Mouse (Mus musculus) kidney, embryonic 14.5 days (tissue): ENCODE measurements at regions not wholly inside any gene's neighbourhood (a gene's known extent, or its start where the extent isn't known, plus 50 kb on each side); places are given as distances from the start of the nearest gene placed in this dataset.

Source experiments
- ATAC-seq: fragments of 200-750 bp; cut with Nextera tagmentation; 2 replicates; pipeline ENCODE4 v1.8.0; 2017; ENCODE audit warnings: moderate number of reproducible peaks, mild to moderate bottlenecking, moderate TSS enrichment, moderate library complexity; ENCODE audit not compliant: low FRiP score, low TSS enrichment
- H3K27ac ChIP-seq: fragments of 300-500 bp; sonication (generic); 2 replicates; pipeline ENCODE4 v1.5.1; 2014; ENCODE audit warnings: low read depth, mild to moderate bottlenecking, low read length, moderate library complexity, mixed read lengths
- H3K27me3 ChIP-seq: fragments of 300-500 bp; sonication (generic); 2 replicates; pipeline ENCODE4 v1.6.1; 2014; ENCODE audit warnings: mild to moderate bottlenecking, low read length; ENCODE audit not compliant: control insufficient read depth, insufficient read depth
- H3K36me3 ChIP-seq: fragments of 300-500 bp; sonication (generic); 2 replicates; pipeline ENCODE4 v1.6.1; 2014; ENCODE audit warnings: low read length, mixed read lengths; ENCODE audit not compliant: control insufficient read depth, insufficient read depth
- H3K4me1 ChIP-seq: fragments of 300-500 bp; sonication (generic); 2 replicates; pipeline ENCODE4 v1.6.1; 2014; ENCODE audit warnings: low read length, mixed read lengths; ENCODE audit not compliant: control insufficient read depth, insufficient read depth
- H3K4me2 ChIP-seq: fragments of 300-500 bp; sonication (generic); replicated peaks from 2 replicates; pipeline ENCODE4 v1.6.1; 2014; ENCODE audit warnings: low read depth, mild to moderate bottlenecking, low read length
- H3K4me3 ChIP-seq: fragments of 300-500 bp; sonication (generic); 2 replicates; pipeline ENCODE4 v1.5.1; 2014; ENCODE audit warnings: mild to moderate bottlenecking, low read length
- H3K9ac ChIP-seq: fragments of 300-500 bp; sonication (generic); 2 replicates; pipeline ENCODE4 v1.6.1; 2014; ENCODE audit warnings: low read depth, mild to moderate bottlenecking, low read length, moderate library complexity
- H3K9me3 ChIP-seq: fragments of 300-500 bp; sonication (generic); 2 replicates; pipeline ENCODE4 v1.6.1; 2016; ENCODE audit warnings: low read length; ENCODE audit not compliant: control insufficient read depth
- WGBS: fragments of 180-500 bp; shearing (Covaris S2); extraction: QIAGEN DNeasy Blood & Tissue Kit; methylation state at CpG from one replicate; pipeline ENCODE4 v1.1.7; 2014; 5-methylcytosine and 5-hydroxymethylcytosine counted together

- 72% methylated on average over 9 of the region's 9 CpGs for WGBS
- H3K27me3 ChIP-seq, result no peaks in the 10 kb centered on the region
These were observed 79.1 kb downstream of the Rhob start for GRCm38 (mm10) chr12:8420511-8421270.

GRCm38 (mm10) chr12:8418890-8419289 lies 80.9 kb downstream of the Rhob start:
- H3K27ac ChIP-seq, result no peak overlapping the region
- H3K4me1 ChIP-seq, result 0 out of 2 replicates have a peak, but pooled peaks cover 7% of the 10 kb centered on the region
- 84% methylated on average over 5 of the region's 5 CpGs for WGBS
- no peak for ATAC-seq
- H3K4me3 ChIP-seq, result no peak overlapping the region
- H3K9ac ChIP-seq, result no peak overlapping the region
- H3K27me3 ChIP-seq, result no peaks in the 10 kb centered on the region
- no peaks in the 10 kb centered on the region for H3K9me3 ChIP-seq
- no peak overlapping the region for H3K4me2 ChIP-seq
- no peaks in the 10 kb centered on the region for H3K36me3 ChIP-seq

More at GRCm38 (mm10) chr12:8420511-8421270, 79.1 kb downstream of the Rhob start:
- H3K9ac ChIP-seq, result no peak overlapping the region
- no peaks in the 10 kb centered on the region for H3K36me3 ChIP-seq
- H3K4me2 ChIP-seq, result no peak overlapping the region
- H3K9me3 ChIP-seq, result no peaks in the 10 kb centered on the region
- no peak for ATAC-seq
- H3K27ac ChIP-seq, result no peak overlapping the region
- no peak overlapping the region for H3K4me3 ChIP-seq
- H3K4me1 ChIP-seq, result 0 out of 2 replicates have a peak, but pooled peaks cover 7% of the 10 kb centered on the region

GRCm38 (mm10) chr12:8417127-8417790 lies 82.5 kb downstream of the Rhob start:
- no peak for ATAC-seq
- Histone ChIP-seq H3K9me3 (no peaks in the 10 kb centered on the region), H3K4me2 (no peak overlapping the region), H3K27me3 (no peaks in the 10 kb centered on the region), H3K27ac (no peak overlapping the region), H3K36me3 (no peaks in the 10 kb centered on the region), H3K4me3 (no peak overlapping the region), H3K9ac (no peak overlapping the region), H3K4me1 (0 out of 2 replicates have a peak, but pooled peaks cover 4% of the 10 kb centered on the region)
- 46% methylated on average over 8 of the region's 8 CpGs for WGBS

DNA sequence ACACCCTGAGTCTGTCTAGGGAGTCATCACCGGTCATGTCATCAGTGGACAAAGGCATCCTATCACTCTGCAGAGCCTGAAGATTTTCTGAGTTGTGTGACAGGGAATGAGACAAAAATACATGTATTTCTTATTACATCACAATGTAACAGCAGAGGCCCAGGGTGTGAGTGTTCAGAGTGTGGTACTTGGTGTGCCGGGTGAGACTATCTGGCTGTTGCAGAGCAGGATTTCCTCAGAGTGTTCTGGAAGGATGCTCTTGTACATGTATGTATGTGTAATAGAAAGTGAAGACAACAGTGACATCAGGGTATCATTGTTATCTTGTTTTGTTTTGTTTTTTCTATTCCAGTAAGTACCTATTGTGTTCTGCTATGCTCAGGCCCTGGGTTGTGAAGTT lies 87.7 kb downstream of the Rhob start:
- H3K4me3 ChIP-seq, result no peak overlapping the region
- no peak overlapping the region for H3K9ac ChIP-seq
- no peaks in the 10 kb centered on the region for H3K9me3 ChIP-seq
- WGBS, result 88% methylated on average over 2 of the region's 2 CpGs
- peaks cover 6% of the 10 kb centered on the region for H3K4me1 ChIP-seq
- ATAC-seq, result no peak
- no peak overlapping the region for H3K4me2 ChIP-seq
- H3K27me3 ChIP-seq, result no peaks in the 10 kb centered on the region
- H3K36me3 ChIP-seq, result no peaks in the 10 kb centered on the region
- no peak overlapping the region for H3K27ac ChIP-seq

DNA sequence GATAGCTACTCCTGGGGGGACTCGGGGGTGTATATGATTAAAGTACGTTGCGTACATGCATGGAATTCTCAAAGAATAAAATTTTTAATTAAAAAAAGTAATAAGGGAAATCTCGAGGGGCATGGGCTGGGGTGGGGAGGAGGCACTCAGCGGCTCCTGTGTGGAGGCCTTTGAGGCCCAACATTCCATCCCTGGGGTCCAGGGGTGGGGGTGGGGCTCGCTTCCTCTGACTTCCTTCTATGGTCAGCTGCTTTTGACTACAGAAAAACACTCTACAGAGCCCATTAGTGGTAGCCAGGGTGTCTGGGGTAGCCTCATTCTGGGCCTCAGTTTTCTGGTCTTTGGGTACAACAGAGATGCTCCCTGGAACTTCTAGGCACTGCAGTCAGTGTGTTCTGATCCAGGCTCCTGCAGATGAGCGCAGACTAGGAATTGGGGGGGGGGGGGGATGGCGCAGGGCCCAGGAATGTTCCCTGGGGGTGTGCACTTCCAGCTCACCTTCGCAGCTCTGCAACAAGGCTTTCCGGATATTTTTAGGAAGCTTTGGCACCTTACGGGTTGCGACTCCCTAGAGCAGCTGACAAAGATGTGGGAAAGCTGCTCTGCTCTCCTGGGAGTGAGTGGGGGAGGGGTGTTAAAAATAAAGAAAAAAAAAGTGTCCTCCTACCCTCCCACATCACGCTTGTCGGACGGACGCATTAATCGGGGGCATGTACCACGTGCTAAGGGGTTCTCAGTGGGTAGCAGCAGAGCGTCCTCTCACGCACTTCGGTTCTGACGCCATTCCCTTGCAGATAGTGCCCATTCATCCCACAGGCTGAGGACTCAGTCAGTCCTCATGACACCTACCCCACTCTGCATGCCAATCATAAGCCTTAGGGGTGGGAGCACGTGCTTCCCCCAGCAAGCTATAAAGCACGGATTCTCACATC lies 89.1 kb downstream of the Rhob start:
- Histone ChIP-seq H3K36me3 (no peaks in the 10 kb centered on the region), H3K27me3 (no peaks in the 10 kb centered on the region), H3K27ac (no peak overlapping the region), H3K9ac (no peak overlapping the region), H3K4me2 (no peak overlapping the region), H3K9me3 (no peaks in the 10 kb centered on the region), H3K4me1 (peaks cover 5% of the 10 kb centered on the region), H3K4me3 (no peak overlapping the region)
- WGBS, result 44% methylated on average over 23 of the region's 24 CpGs
- peak; percentile 69; the same call in 1 of the 2 replicates for ATAC-seq

GRCm38 (mm10) chr12:8402084-8402483 lies 88.9 kb downstream of the Hs1bp3 start:
- Histone ChIP-seq H3K27me3 (no peaks in the 10 kb centered on the region), H3K4me3 (no peak overlapping the region), H3K9me3 (peaks cover 3% of the 10 kb centered on the region; the same call in 1 of the 2 replicates), H3K36me3 (no peaks in the 10 kb centered on the region), H3K4me1 (peaks cover 4% of the 10 kb centered on the region; the same call in 1 of the 2 replicates), H3K4me2 (no peak overlapping the region), H3K27ac (no peak overlapping the region), H3K9ac (no peak overlapping the region)
- peak; percentile 79 for ATAC-seq
- 30% methylated on average over 5 of the region's 5 CpGs for WGBS

GRCm38 (mm10) chr12:8401376-8401775 lies 88.1 kb downstream of the Hs1bp3 start:
- H3K27me3 ChIP-seq, result no peaks in the 10 kb centered on the region
- 85% methylated on average over 2 of the region's 2 CpGs for WGBS
- H3K4me3 ChIP-seq, result no peak overlapping the region
- H3K9ac ChIP-seq, result no peak overlapping the region
- peaks cover 4% of the 10 kb centered on the region; the same call in 1 of the 2 replicates for H3K4me1 ChIP-seq
- H3K9me3 ChIP-seq, result peaks cover 3% of the 10 kb centered on the region; the same call in 1 of the 2 replicates
- no peaks in the 10 kb centered on the region for H3K36me3 ChIP-seq
- ATAC-seq, result no peak
- H3K27ac ChIP-seq, result no peak overlapping the region
- no peak overlapping the region for H3K4me2 ChIP-seq

- peak overlapping the region; percentile 48; the same call in 1 of the 2 replicates for H3K27ac ChIP-seq
- no peak overlapping the region for H3K4me3 ChIP-seq
- no peak for ATAC-seq
- H3K36me3 ChIP-seq, result no peaks in the 10 kb centered on the region
- H3K4me2 ChIP-seq, result no peak overlapping the region
- 72% methylated on average over 10 of the region's 10 CpGs for WGBS
- peaks cover 4% of the 10 kb centered on the region; the same call in 1 of the 2 replicates for H3K4me1 ChIP-seq
- H3K9ac ChIP-seq, result no peak overlapping the region
- no peaks in the 10 kb centered on the region for H3K27me3 ChIP-seq
- H3K9me3 ChIP-seq, result peaks cover 3% of the 10 kb centered on the region; the same call in 1 of the 2 replicates
These were observed 87.3 kb downstream of the Hs1bp3 start for GRCm38 (mm10) chr12:8400345-8401130.
